Mouse (Mus musculus) hindbrain, embryonic 11.5 days (tissue): Measurements from ENCODE around the gene Snai1. TPM values are rescaled to one million over a fixed set of nuclear protein-coding genes. Genes with fewer than 3 reads are reported as not detected.
A peak's percentile ranks its signal among the peaks of the same experiment; 100 is the strongest.

Experiments used
- ATAC-seq: fragments of 200-750 bp; cut with Nextera tagmentation; 2 replicates; pipeline ENCODE4 v1.8.0; 2017; ENCODE audit warnings: mild to moderate bottlenecking, moderate TSS enrichment, moderate library complexity; ENCODE audit not compliant: low FRiP score
- DNase-seq: peaks from one replicate; pipeline ENCODE4 v3.0.0-alpha.2; 2015; ENCODE audit warnings: low spot score
- H3K27ac ChIP-seq: fragments of 300-500 bp; sonication (generic); 2 replicates; pipeline ENCODE4 v1.5.1; 2014; ENCODE audit warnings: mild to moderate bottlenecking, low read depth, low read length
- H3K27me3 ChIP-seq: fragments of 300-500 bp; sonication (generic); 2 replicates; pipeline ENCODE4 v1.6.1; 2014; ENCODE audit warnings: mild to moderate bottlenecking, low read length, moderate library complexity, mixed read lengths; ENCODE audit not compliant: control insufficient read depth, insufficient read depth
- H3K36me3 ChIP-seq: fragments of 300-500 bp; sonication (generic); 2 replicates; pipeline ENCODE4 v1.6.1; 2014; ENCODE audit warnings: mild to moderate bottlenecking, low read length, moderate library complexity, mixed read lengths; ENCODE audit not compliant: control insufficient read depth, insufficient read depth
- H3K4me1 ChIP-seq: fragments of 300-500 bp; sonication (generic); replicated peaks from 2 replicates; pipeline ENCODE4 v1.6.1; 2014; ENCODE audit warnings: low read length, mixed read lengths; ENCODE audit not compliant: control insufficient read depth, insufficient read depth
- H3K4me2 ChIP-seq: fragments of 300-500 bp; sonication (generic); replicated peaks from 2 replicates; pipeline ENCODE4 v1.6.1; 2014; ENCODE audit warnings: mild to moderate bottlenecking, low read depth, low read length
- H3K4me3 ChIP-seq: fragments of 300-500 bp; sonication (generic); 2 replicates; pipeline ENCODE4 v1.5.1; 2014; ENCODE audit warnings: low read depth, low read length
- H3K9ac ChIP-seq: fragments of 300-500 bp; sonication (generic); 2 replicates; pipeline ENCODE4 v1.6.1; 2014; ENCODE audit warnings: low read depth, low read length
- H3K9me3 ChIP-seq: fragments of 300-500 bp; sonication (generic); 2 replicates; pipeline ENCODE4 v1.6.1; 2016; ENCODE audit warnings: low read length; ENCODE audit not compliant: control insufficient read depth
- whole genome bisulfite sequencing: fragments of 180-500 bp; shearing (Covaris S2); extraction: QIAGEN DNeasy Blood & Tissue Kit; methylation state at CpG from one replicate; pipeline ENCODE4 v1.1.7; 2014; 5-methylcytosine and 5-hydroxymethylcytosine counted together
- polyA plus RNA-seq: library from polyadenylated mRNA; unstranded; fragments of >200 nt; fragmentation: Nextera tagmentation; extraction: Ambion mirVana; gene quantifications from 2 replicates; pipeline ENCODE4 v1.2.1, GENCODE M21; 2014

Snai1 gene
- polyA plus RNA-seq, 1 experiment from 2014 or later = 27.6 TPM

GRCm38 (mm10) chr2:167576121-167576620, 38.2 kb downstream of the Snai1 start:
- H3K27ac ChIP-seq = no peak overlapping the region
- no peak overlapping the region for H3K4me2 ChIP-seq
- WGBS = 79% methylated on average over 8 of the region's 8 CpGs
- H3K9me3 ChIP-seq = no peaks in the 10 kb centered on the region
- no peak overlapping the region for H3K9ac ChIP-seq
- no peaks in the 10 kb centered on the region for H3K27me3 ChIP-seq
- H3K36me3 ChIP-seq = no peaks in the 10 kb centered on the region
- H3K4me3 ChIP-seq = no peak overlapping the region
- no peak for ATAC-seq
- DNase-seq = no peak
- H3K4me1 ChIP-seq = no peaks in the 10 kb centered on the region

GRCm38 (mm10) chr2:167577186-167577785, 39.3 kb downstream of the Snai1 start:
- DNase-seq (no peak), ATAC-seq (no peak)
- Histone ChIP-seq H3K9ac (no peak overlapping the region), H3K4me1 (no peaks in the 10 kb centered on the region), H3K36me3 (no peaks in the 10 kb centered on the region), H3K9me3 (no peaks in the 10 kb centered on the region), H3K4me3 (no peak overlapping the region), H3K27ac (no peak overlapping the region), H3K27me3 (no peaks in the 10 kb centered on the region), H3K4me2 (no peak overlapping the region)
- 75% methylated on average over 9 of the region's 9 CpGs for WGBS

- H3K27me3 ChIP-seq = no peaks in the 10 kb centered on the region
- no peak overlapping the region for H3K27ac ChIP-seq
- H3K4me3 ChIP-seq = no peak overlapping the region
- H3K4me1 ChIP-seq = no peaks in the 10 kb centered on the region; the same call in 1 of the 2 replicates
- no peak for DNase-seq
- H3K4me2 ChIP-seq = no peak overlapping the region
- ATAC-seq = no peak
- no peaks in the 10 kb centered on the region for H3K9me3 ChIP-seq
- H3K36me3 ChIP-seq = no peaks in the 10 kb centered on the region
- no peak overlapping the region for H3K9ac ChIP-seq
- 42% methylated on average over 5 of the region's 5 CpGs for WGBS
These were observed 40.5 kb downstream of the Snai1 start for GRCm38 (mm10) chr2:167578521-167578920.

GRCm38 (mm10) chr2:167583161-167583952, 45.4 kb downstream of the Snai1 start:
- ATAC-seq (no peak), DNase-seq (no peak)
- Histone ChIP-seq H3K4me2 (no peak overlapping the region), H3K4me1 (no peaks in the 10 kb centered on the region; the same call in none of the 2 replicates), H3K27ac (no peak overlapping the region; the same call in 1 of the 2 replicates), H3K27me3 (no peaks in the 10 kb centered on the region), H3K9me3 (no peaks in the 10 kb centered on the region), H3K9ac (no peak overlapping the region), H3K4me3 (no peak overlapping the region), H3K36me3 (no peaks in the 10 kb centered on the region)
- WGBS = 45% methylated on average over 10 of the region's 10 CpGs

GRCm38 (mm10) chr2:167585273-167585672, 47.3 kb downstream of the Snai1 start:
- ATAC-seq = no peak

GRCm38 (mm10) chr2:167586041-167586440, 48.0 kb downstream of the Snai1 start:
- peak overlapping the region; percentile 51; the same call in 1 of the 2 replicates for H3K27ac ChIP-seq
- no peak overlapping the region for H3K4me2 ChIP-seq
- no peak for ATAC-seq
- DNase-seq = no peak
- WGBS = 18% methylated on average over 8 of the region's 8 CpGs
- no peaks in the 10 kb centered on the region for H3K27me3 ChIP-seq
- H3K4me3 ChIP-seq = no peak overlapping the region
- peaks cover 4% of the 10 kb centered on the region for H3K4me1 ChIP-seq
- H3K36me3 ChIP-seq = no peaks in the 10 kb centered on the region
- no peak overlapping the region for H3K9ac ChIP-seq
- no peaks in the 10 kb centered on the region for H3K9me3 ChIP-seq

More at GRCm38 (mm10) chr2:167585273-167585672, 47.3 kb downstream of the Snai1 start:
- H3K36me3 ChIP-seq = no peaks in the 10 kb centered on the region
- no peak overlapping the region for H3K4me3 ChIP-seq
- DNase-seq = no peak
- no peak overlapping the region for H3K4me2 ChIP-seq
- no peaks in the 10 kb centered on the region for H3K27me3 ChIP-seq
- 75% methylated on average over 2 of the region's 2 CpGs for WGBS
- H3K9me3 ChIP-seq = no peaks in the 10 kb centered on the region
- H3K27ac ChIP-seq = no peak overlapping the region
- peaks cover 4% of the 10 kb centered on the region for H3K4me1 ChIP-seq
- H3K9ac ChIP-seq = no peak overlapping the region

GRCm38 (mm10) chr2:167586976-167587375, 49.0 kb downstream of the Snai1 start:
- no peaks in the 10 kb centered on the region for H3K9me3 ChIP-seq
- H3K27me3 ChIP-seq = no peaks in the 10 kb centered on the region
- WGBS = 21% methylated on average over 9 of the region's 9 CpGs
- no peak overlapping the region for H3K27ac ChIP-seq
- no peak overlapping the region for H3K9ac ChIP-seq
- peaks cover 4% of the 10 kb centered on the region for H3K4me1 ChIP-seq
- H3K4me3 ChIP-seq = no peak overlapping the region
- no peak overlapping the region for H3K4me2 ChIP-seq
- no peaks in the 10 kb centered on the region for H3K36me3 ChIP-seq
- DNase-seq (no peak), ATAC-seq (no peak)

GRCm38 (mm10) chr2:167588774-167589577, 51.0 kb downstream of the Snai1 start:
- Histone ChIP-seq H3K4me1 (peaks cover 4% of the 10 kb centered on the region), H3K27ac (peak overlapping the region; percentile 10; the same call in 1 of the 2 replicates), H3K4me2 (peak overlapping the region; percentile 5; the same call in 1 of the 2 replicates), H3K9me3 (no peaks in the 10 kb centered on the region), H3K9ac (peak overlapping the region; percentile 38), H3K4me3 (no peak overlapping the region), H3K27me3 (no peaks in the 10 kb centered on the region), H3K36me3 (no peaks in the 10 kb centered on the region)
- DNase-seq (peak; percentile 35), ATAC-seq (no peak)
- WGBS = 12% methylated on average over 21 of the region's 21 CpGs
